Mouse (Mus musculus): ENCODE measurements around the gene Tbx3. TPM values are rescaled to one million over a fixed set of nuclear protein-coding genes. Genes with fewer than 3 reads are reported as not detected.

Tbx3 gene
- total and polyA plus RNA-seq, 2 experiments from 2014 or later: 3.2 to 5.4 TPM

DNA sequence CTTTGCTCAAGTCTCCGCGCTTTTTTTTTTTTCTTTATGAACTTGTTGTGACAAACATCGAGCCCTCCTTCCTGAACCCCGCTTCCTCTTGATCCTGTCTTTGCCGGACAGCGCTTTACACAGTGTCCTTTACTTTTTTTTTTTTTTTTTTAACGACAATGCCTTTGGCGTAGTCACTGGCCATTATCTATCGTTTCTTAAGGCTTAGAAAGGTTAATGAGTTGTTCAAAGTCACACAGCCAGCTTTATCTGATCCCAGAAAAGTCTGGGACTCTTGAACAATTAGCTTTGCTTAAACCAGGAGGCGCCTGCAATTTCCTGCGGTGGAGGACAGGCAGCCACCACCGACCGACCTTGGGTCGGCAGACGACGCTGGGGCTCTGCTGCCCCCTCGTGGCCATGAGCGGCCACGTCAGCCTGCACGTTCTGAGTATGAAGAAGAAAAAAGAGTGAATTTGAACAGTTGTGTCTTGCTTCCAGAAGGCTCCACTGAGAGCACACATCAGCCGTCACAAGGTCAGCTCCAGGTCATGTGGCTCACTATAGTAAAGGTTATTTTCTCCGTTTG lies 42.3 kb downstream of the Tbx3 start:
- Histone ChIP-seq H3K4me3 (ENCODE audit: low read depth, low read length) (peak overlapping the region; percentile 21; the same call in 1 of the 2 replicates), H3K36me3 (replicated peaks; ENCODE audit: control insufficient read depth, insufficient read depth, low read length) (no peaks in the 10 kb centered on the region), H3K4me2 (ENCODE audit: low read depth, low read length) (peak overlapping the region; percentile 50), H3K9me3 (replicated peaks; ENCODE audit: control insufficient read depth, low read length) (no peaks in the 10 kb centered on the region), H3K27ac (ENCODE audit: low read depth) (no peak overlapping the region), H3K9ac (replicated peaks; ENCODE audit: low read depth, low read length) (no peak overlapping the region), H3K4me1 (ENCODE audit: control insufficient read depth, insufficient read depth) (no peaks in the 10 kb centered on the region), H3K27me3 (ENCODE audit: control insufficient read depth, insufficient read depth, low read length) (peaks cover 20% of the 10 kb centered on the region)
- DNase-seq (ENCODE audit: low spot score): peak; percentile 68
- ATAC-seq (ENCODE audit: insufficient read depth, low read depth): peak; percentile 69
- 2% methylated on average over 22 of the region's 22 CpGs for WGBS
- peak; percentile 89 for TF ChIP-seq CTCF (IDR thresholded peaks at IDR 0.05; ENCODE audit: low read depth)
- TF ChIP-seq EP300 (IDR thresholded peaks at IDR 0.05; ENCODE audit: low read depth): no peak

DNA sequence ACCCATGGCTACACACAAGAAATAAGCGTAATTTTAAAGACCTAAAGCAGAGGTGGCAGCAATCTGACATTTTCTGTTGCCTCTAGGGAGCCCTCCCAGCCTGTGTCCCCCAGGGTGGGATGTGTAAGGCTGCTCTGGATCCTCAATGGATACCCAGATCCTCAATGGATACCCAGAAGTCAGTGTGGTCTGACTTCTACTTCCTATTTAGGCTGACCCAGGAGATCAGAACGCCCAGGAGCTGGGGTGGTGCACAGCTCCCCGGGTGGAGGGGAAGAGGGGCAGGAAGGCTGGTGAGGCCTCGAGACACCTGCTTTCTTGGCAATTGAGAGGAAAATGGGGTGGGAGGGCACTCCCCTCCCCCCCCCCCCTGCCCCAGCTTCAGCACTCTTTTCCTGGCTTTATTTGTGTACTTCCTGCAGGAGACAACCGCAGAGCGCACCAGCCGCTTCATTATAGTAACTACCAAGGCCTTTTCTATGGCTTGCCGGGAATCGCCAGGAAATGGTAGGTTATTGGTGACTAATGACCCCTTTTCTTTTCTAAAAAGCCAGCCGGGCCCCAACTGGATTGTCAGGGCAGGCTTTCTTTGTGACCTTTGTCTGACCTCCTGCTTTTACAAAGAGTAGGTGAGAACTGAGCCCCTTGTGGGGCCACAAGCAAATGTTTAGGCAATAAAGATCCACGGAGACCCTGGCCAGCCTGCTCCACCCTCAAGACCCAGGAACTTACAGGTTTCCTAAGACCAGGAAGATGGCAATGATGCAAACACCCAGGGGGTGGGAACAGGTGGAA lies 50.2 kb downstream of the Tbx3 start:
- Histone ChIP-seq H3K4me2 (ENCODE audit: low read depth, low read length) (no peak overlapping the region), H3K9me3 (replicated peaks; ENCODE audit: control insufficient read depth, low read length) (no peaks in the 10 kb centered on the region), H3K4me1 (ENCODE audit: control insufficient read depth, insufficient read depth) (no peaks in the 10 kb centered on the region), H3K9ac (replicated peaks; ENCODE audit: low read depth, low read length) (no peak overlapping the region), H3K27me3 (ENCODE audit: control insufficient read depth, insufficient read depth, low read length) (no peaks in the 10 kb centered on the region), H3K36me3 (replicated peaks; ENCODE audit: control insufficient read depth, insufficient read depth, low read length) (no peaks in the 10 kb centered on the region), H3K27ac (ENCODE audit: low read depth) (no peak overlapping the region), H3K4me3 (ENCODE audit: low read depth, low read length) (no peak overlapping the region)
- TF ChIP-seq EP300 (IDR thresholded peaks at IDR 0.05; ENCODE audit: low read depth) (no peak), CTCF (IDR thresholded peaks at IDR 0.05; ENCODE audit: low read depth) (no peak)
- DNase-seq (ENCODE audit: low spot score): no peak
- 60% methylated on average over 11 of the region's 11 CpGs for WGBS
- ATAC-seq (ENCODE audit: insufficient read depth, low read depth): no peak

DNA sequence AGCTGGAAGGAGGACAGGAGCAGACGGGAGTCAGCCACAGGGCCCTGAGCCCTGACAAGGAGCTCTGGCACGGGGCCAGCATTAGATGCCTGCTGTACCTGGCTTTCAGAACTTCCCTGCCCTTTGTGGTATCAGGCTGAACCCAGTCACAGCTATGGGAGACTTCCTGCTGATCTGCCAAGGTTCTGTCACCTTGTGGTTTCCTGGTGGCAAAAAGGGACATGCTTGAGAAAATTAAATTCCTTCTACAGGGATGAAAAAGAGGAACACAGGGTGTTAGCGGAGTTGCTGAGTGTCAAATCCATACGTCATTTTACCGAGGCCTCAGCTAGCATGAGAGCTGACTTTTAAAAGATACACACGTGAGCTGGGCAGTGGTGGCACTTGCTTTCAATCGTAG lies 62.5 kb downstream of the Tbx3 start:
- H3K27me3 ChIP-seq (ENCODE audit: control insufficient read depth, insufficient read depth, low read length): no peaks in the 10 kb centered on the region; the same call in 1 of the 2 replicates
- H3K9me3 ChIP-seq (replicated peaks; ENCODE audit: control insufficient read depth, low read length): no peaks in the 10 kb centered on the region
- no peaks in the 10 kb centered on the region for H3K36me3 ChIP-seq (replicated peaks; ENCODE audit: control insufficient read depth, insufficient read depth, low read length)
- H3K4me3 ChIP-seq (ENCODE audit: low read depth, low read length): no peak overlapping the region
- DNase-seq (ENCODE audit: low spot score): no peak
- no peaks in the 10 kb centered on the region for H3K4me1 ChIP-seq (ENCODE audit: control insufficient read depth, insufficient read depth)
- 24% methylated on average over 7 of the region's 7 CpGs for WGBS
- no peak overlapping the region for H3K4me2 ChIP-seq (ENCODE audit: low read depth, low read length)
- no peak for ATAC-seq (ENCODE audit: insufficient read depth, low read depth)
- TF ChIP-seq EP300 (IDR thresholded peaks at IDR 0.05; ENCODE audit: low read depth) (no peak), CTCF (IDR thresholded peaks at IDR 0.05; ENCODE audit: low read depth) (no peak)
- H3K9ac ChIP-seq (replicated peaks; ENCODE audit: low read depth, low read length): no peak overlapping the region
- H3K27ac ChIP-seq (ENCODE audit: low read depth): no peak overlapping the region

Other genes with a start within 250 kb of the Tbx3 start
- gene Tbx5, start 162.0 kb downstream of the Tbx3 start, total RNA-seq (2014; rRNA removed; ENCODE audit: low replicate concordance): 17.3 and 22.8 TPM in 2 replicates
- 29.2 and 31.1 TPM in 2 replicates for gene Tbx5, start 162.0 kb downstream of the Tbx3 start, polyA plus RNA-seq (2015; fragmentation: Nextera tagmentation; extraction: Ambion mirVana)

Data from heart, postnatal 0 days (tissue).